Comparison of ENCODE assay signal across 23 mouse cellular contexts in genomic region chr7:46418102-46418622, GRCm38 (mm10). TPM values are rescaled to one million over a fixed set of nuclear protein-coding genes. Genes with fewer than 3 reads are reported as not detected.
DNase-seq lines count a peak whose midpoint lies in the region; ATAC-seq and TF ChIP-seq lines count a peak whose summit lies in the region.
"Had no signal": no experiment of that assay in that cellular context is flagged by ENCODE, and none has a peak within 500 bp of the region (broad histone marks: within the 10 kb centered on the region; RNA-seq: fewer than 3 reads in every experiment).

No protein-coding gene starts in this region.

- DNase-seq in embryo, embryonic 11 days = peak; percentile 21
- no peak for DNase-seq in embryo, embryonic 9.5 days (ENCODE audit: extremely low spot score)
- DNase-seq in midbrain, embryonic 10.5 days (ENCODE audit: low spot score) = peak; percentile 15
- peak; percentile 64 to 73 for DNase-seq in cerebellum, postnatal 10 days
- no peak for DNase-seq in heart, adult 11 months
- DNase-seq: adrenal gland, postnatal 25 days; forebrain, postnatal 0 days; heart, adult 2 months; kidney, adult 2 months; kidney, postnatal 25 days; liver; liver, postnatal 0 days; lung, postnatal 14 days; right cerebral cortex, postnatal 14 days; thymus, postnatal 14 days had no signal

- H3K9me3 ChIP-seq in midbrain, embryonic 10.5 days (replicated peaks) = no peaks in the 10 kb centered on the region
- H3K9me3 ChIP-seq in midbrain, embryonic 13.5 days = no peaks in the 10 kb centered on the region
- H3K9me3 ChIP-seq in kidney, embryonic 15.5 days (replicated peaks) = no peaks in the 10 kb centered on the region
- H3K9me3 ChIP-seq: embryonic facial prominence, embryonic 12.5 days; megakaryocyte, embryonic 14.5 days had no signal

- no peak for ATAC-seq in midbrain, embryonic 13.5 days
- ATAC-seq in kidney, embryonic 15.5 days (replicated peaks; ENCODE audit: low FRiP score) = no peak
- ATAC-seq: activated CD4-positive, CD25-positive, alpha-beta regulatory T cell, adult 4 months; forebrain, postnatal 0 days; liver, postnatal 0 days had no signal

- 0 out of 2 replicates have a peak overlapping the region, but pooled peaks have one; percentile 49 for H3K27ac ChIP-seq in midbrain, embryonic 10.5 days (replicated peaks)
- no peak overlapping the region for H3K27ac ChIP-seq in midbrain, embryonic 13.5 days
- peak overlapping the region; percentile 50 for H3K27ac ChIP-seq in olfactory bulb, adult 2 months (ENCODE audit: insufficient read depth, low read depth, low read length)
- no peak overlapping the region for H3K27ac ChIP-seq in kidney, embryonic 15.5 days
- H3K27ac ChIP-seq: embryonic facial prominence, embryonic 12.5 days; heart, adult 2 months had no signal

- H3K4me1 ChIP-seq in midbrain, embryonic 10.5 days = peaks cover 30% of the 10 kb centered on the region
- H3K4me1 ChIP-seq in midbrain, embryonic 13.5 days (replicated peaks) = peaks cover 51% of the 10 kb centered on the region
- peaks cover 77% of the 10 kb centered on the region for H3K4me1 ChIP-seq in olfactory bulb, adult 2 months (ENCODE audit: control insufficient read depth, insufficient read depth, low read length)
- no peaks in the 10 kb centered on the region for H3K4me1 ChIP-seq in kidney, embryonic 15.5 days
- H3K4me1 ChIP-seq: embryonic facial prominence, embryonic 12.5 days had no signal

- no peak for TF ChIP-seq POLR2A in olfactory bulb, adult 2 months (IDR thresholded peaks at IDR 0.05; ENCODE audit: insufficient read depth, low read depth, low read length)

- no peak overlapping the region for H3K4me2 ChIP-seq in midbrain, embryonic 13.5 days (replicated peaks)
- no peak overlapping the region for H3K4me2 ChIP-seq in kidney, embryonic 15.5 days
- H3K4me2 ChIP-seq: embryonic facial prominence, embryonic 12.5 days had no signal

- H3K9ac ChIP-seq in midbrain, embryonic 13.5 days (replicated peaks) = no peak overlapping the region
- H3K9ac ChIP-seq in kidney, embryonic 15.5 days = no peak overlapping the region
- H3K9ac ChIP-seq: embryonic facial prominence, embryonic 12.5 days; forebrain, postnatal 0 days; liver, postnatal 0 days had no signal

- 79% methylated on average over 16 of the region's 16 CpGs for WGBS in midbrain, embryonic 10.5 days
- WGBS in midbrain, embryonic 13.5 days = 73% methylated on average over 16 of the region's 16 CpGs
- WGBS in olfactory bulb, adult 2 months = 72% methylated on average over 16 of the region's 16 CpGs
- WGBS in kidney, embryonic 15.5 days = 77% methylated on average over 16 of the region's 16 CpGs

- no peak for TF ChIP-seq CTCF in olfactory bulb, adult 2 months (IDR thresholded peaks at IDR 0.05; ENCODE audit: insufficient read depth, low read depth, low read length)

- H3K4me3 ChIP-seq in midbrain, embryonic 10.5 days = no peak overlapping the region
- no peak overlapping the region for H3K4me3 ChIP-seq in midbrain, embryonic 13.5 days (replicated peaks)
- H3K4me3 ChIP-seq in olfactory bulb, adult 2 months (ENCODE audit: insufficient read depth, low read depth, low read length) = no peak overlapping the region
- no peak overlapping the region for H3K4me3 ChIP-seq in kidney, embryonic 15.5 days (replicated peaks)
- H3K4me3 ChIP-seq: embryonic facial prominence, embryonic 12.5 days; heart, adult 2 months; megakaryocyte, embryonic 14.5 days; myocyte had no signal

- H3K36me3 ChIP-seq in midbrain, embryonic 10.5 days = no peaks in the 10 kb centered on the region
- H3K36me3 ChIP-seq in midbrain, embryonic 13.5 days = no peaks in the 10 kb centered on the region
- no peaks in the 10 kb centered on the region for H3K36me3 ChIP-seq in kidney, embryonic 15.5 days
- H3K36me3 ChIP-seq: embryonic facial prominence, embryonic 12.5 days had no signal

- H3K27me3 ChIP-seq in midbrain, embryonic 10.5 days (ENCODE audit: low read depth, poor library complexity, severe bottlenecking) = 0 out of 2 replicates have a peak, but pooled peaks cover 6% of the 10 kb centered on the region
- H3K27me3 ChIP-seq in midbrain, embryonic 13.5 days = no peaks in the 10 kb centered on the region
- no peaks in the 10 kb centered on the region; the same call in 1 of the 2 replicates for H3K27me3 ChIP-seq in kidney, embryonic 15.5 days

RNA-seq across cellular contexts. Expression of gene Kcnc1, which starts 21.9 kb away (rescaled TPM):
- polyA plus RNA-seq in midbrain, embryonic 10.5 days (2016; fragmentation: Nextera tagmentation; extraction: Ambion mirVana) = 0.37 and 1.3 TPM in 2 replicates
- polyA plus RNA-seq in midbrain, embryonic 13.5 days (2015; fragmentation: Nextera tagmentation; extraction: Ambion mirVana) = 8.0 and 8.5 TPM in 2 replicates
- polyA plus RNA-seq in olfactory bulb, adult 2 months (2012; ENCODE audit: insufficient read depth, insufficient read length, low replicate concordance, missing spikeins) = 47.6 and 146 TPM in 2 replicates
- 0.06 and 0.10 TPM in 2 replicates for polyA plus RNA-seq in kidney, embryonic 15.5 days (2015; fragmentation: Nextera tagmentation; extraction: Ambion mirVana)
- polyA plus RNA-seq: activated CD4-positive, CD25-positive, alpha-beta regulatory T cell, adult 4 months; heart, embryonic 16.5 days; liver, postnatal 0 days had no signal

RNA-seq across cellular contexts. Expression of gene Myod1, which starts 41.9 kb away (rescaled TPM):
- not detected in 2 replicates for polyA plus RNA-seq in midbrain, embryonic 10.5 days (2016; fragmentation: Nextera tagmentation; extraction: Ambion mirVana)
- polyA plus RNA-seq in midbrain, embryonic 13.5 days (2015; fragmentation: Nextera tagmentation; extraction: Ambion mirVana) = not detected in 2 replicates
- polyA plus RNA-seq in olfactory bulb, adult 2 months (2012; ENCODE audit: insufficient read depth, insufficient read length, low replicate concordance, missing spikeins) = not detected in 2 replicates
- polyA plus RNA-seq in kidney, embryonic 15.5 days (2015; fragmentation: Nextera tagmentation; extraction: Ambion mirVana) = 2.2 and 3.1 TPM in 2 replicates
- polyA plus RNA-seq: activated CD4-positive, CD25-positive, alpha-beta regulatory T cell, adult 4 months; forebrain, postnatal 0 days; heart, adult 2 months; liver, postnatal 0 days had no signal

Comparison
In these comparisons a context has a peak if more than half of its experiments do, and no peak if none do; other contexts are left out.
1. DNase-seq: peak in embryo, embryonic 11 days (single experiment), midbrain, embryonic 10.5 days (single experiment) and cerebellum, postnatal 10 days (2 of 2); none in embryo, embryonic 9.5 days (single experiment) and heart, adult 11 months (single experiment).
2. H3K27ac ChIP-seq: peak in midbrain, embryonic 10.5 days (single experiment) and olfactory bulb, adult 2 months (single experiment); none in midbrain, embryonic 13.5 days (single experiment) and kidney, embryonic 15.5 days (single experiment).